Mouse (Mus musculus) subcutaneous adipose tissue, adult 2 months (tissue): ENCODE data around the gene Serpinf1. TPM values are rescaled to one million over a fixed set of nuclear protein-coding genes. Genes with fewer than 3 reads are reported as not detected.

Source experiments
- polyA plus RNA-seq: library from polyadenylated mRNA; depleted of rRNA; stranded (reverse); fragments of >200 nt; gene quantifications from 2 replicates; pipeline ENCODE4 v1.2.3, GENCODE M21; 2012; ENCODE audit warnings: low replicate concordance; rRNA removed

Gene Serpinf1
- polyA plus RNA-seq, result 508 and 625 TPM in 2 replicates

GRCm38 (mm10) chr11:75422013-75422792 lies at the start of gene Serpinf1:
Gene Serpinf1 (minus strand): TSS chr11:75422701.

DNA sequence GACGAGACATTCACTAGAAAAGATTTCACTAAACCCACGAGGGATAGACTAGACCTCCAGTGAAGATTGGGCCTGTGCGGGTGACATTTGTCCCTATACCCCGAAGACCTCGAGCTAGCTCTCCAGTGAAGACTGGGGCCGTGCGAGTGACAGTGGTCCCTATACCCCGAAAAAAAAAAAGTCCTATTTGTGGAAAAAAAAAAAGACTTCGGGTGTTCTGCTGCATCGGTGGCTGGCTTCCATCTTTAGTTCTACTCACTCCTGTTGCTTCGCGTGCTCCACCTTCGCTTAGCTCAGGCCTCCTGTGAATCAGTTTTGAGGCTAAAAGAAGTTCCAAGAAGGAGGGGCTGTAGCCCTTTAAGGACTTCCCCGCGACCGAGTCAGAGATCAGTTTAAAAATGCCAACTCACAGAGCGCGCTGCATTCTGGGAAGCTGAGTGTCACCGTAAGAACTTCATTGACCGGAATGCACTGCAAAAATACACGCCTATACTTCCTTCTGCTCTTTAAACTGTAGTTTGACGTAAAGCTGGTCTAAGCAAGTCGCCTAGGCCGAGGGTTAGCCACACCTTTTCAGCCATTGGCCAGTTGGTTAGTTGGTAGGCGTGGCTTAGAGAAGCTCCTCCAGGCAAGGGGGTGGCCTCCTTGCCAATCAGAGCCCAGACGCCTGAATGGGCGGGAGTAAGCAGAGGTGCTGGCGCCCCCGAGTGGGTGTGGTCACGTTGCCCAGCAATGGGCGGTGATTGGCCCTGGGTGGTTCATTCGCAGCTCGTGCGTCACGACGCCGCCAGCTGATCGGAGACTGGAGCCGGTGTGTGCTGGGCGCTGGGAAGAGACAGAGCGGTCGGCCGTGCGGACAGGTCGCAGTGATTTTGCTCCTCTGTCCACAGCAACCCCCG lies 38.6 kb upstream of the Serpinf1 start, which contains the start of gene Tlcd2:
TSS of gene Tlcd2 (plus strand) at position 872 of the 899 bp plus-strand sequence.

GRCm38 (mm10) chr11:75453991-75454930 lies 31.8 kb upstream of the Serpinf1 start, which contains the start of gene Wdr81:
Gene Wdr81 (minus strand): TSS chr11:75454717.

DNA sequence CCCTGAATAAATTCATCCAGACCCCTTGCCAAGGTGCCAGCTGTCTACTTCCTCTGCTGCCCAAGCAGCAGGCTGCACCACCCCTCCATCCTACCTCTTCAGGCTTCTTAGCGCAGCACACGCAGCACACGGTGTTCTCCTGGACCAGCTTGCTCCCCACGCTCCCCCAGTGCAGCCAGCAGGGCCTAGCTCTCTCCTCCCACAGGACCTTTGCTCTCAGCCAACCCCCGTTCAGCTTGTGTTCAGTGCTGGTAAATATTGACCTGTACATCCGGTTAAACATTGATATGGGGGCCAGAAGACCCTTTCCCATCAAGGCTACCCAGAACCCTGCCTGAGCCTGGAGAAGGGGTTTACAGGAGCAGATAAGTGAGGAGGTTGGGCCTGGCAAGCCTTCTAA lies 16.9 kb upstream of the Serpinf1 start, which contains the start of gene Serpinf2:
TSS of gene Serpinf2 (minus strand) at position 229 of the 400 bp plus-strand sequence.

Other genes starting within 250 kb of the Serpinf1 start
- gene Ovca2, start 243.9 kb downstream of the Serpinf1 start, polyA plus RNA-seq, result 28.9 and 29.4 TPM in 2 replicates
- 35.7 and 67.8 TPM in 2 replicates for gene Dph1, start 231.5 kb downstream of the Serpinf1 start, polyA plus RNA-seq
- 10.6 and 33.3 TPM in 2 replicates for gene Rtn4rl1, start 228.9 kb downstream of the Serpinf1 start, polyA plus RNA-seq
- gene Rpa1, start 74.4 kb downstream of the Serpinf1 start, polyA plus RNA-seq, result 20.4 and 33.2 TPM in 2 replicates
- gene Smyd4, start 74.3 kb downstream of the Serpinf1 start, polyA plus RNA-seq, result 6.0 and 6.2 TPM in 2 replicates
- gene Serpinf2, start 16.9 kb upstream of the Serpinf1 start, polyA plus RNA-seq, result 0.14 and 0.82 TPM in 2 replicates
- 17.4 and 21.8 TPM in 2 replicates for gene Wdr81, start 32.0 kb upstream of the Serpinf1 start, polyA plus RNA-seq
- gene Tlcd2, start 39.0 kb upstream of the Serpinf1 start, polyA plus RNA-seq, result 80.9 and 90.7 TPM in 2 replicates
- 85.9 and 139 TPM in 2 replicates for gene Prpf8, start 64.1 kb upstream of the Serpinf1 start, polyA plus RNA-seq
- gene Rilp, start 87.4 kb upstream of the Serpinf1 start, polyA plus RNA-seq, result 7.7 and 16.1 TPM in 2 replicates
- gene Scarf1, start 90.8 kb upstream of the Serpinf1 start, polyA plus RNA-seq, result 21.1 and 38.3 TPM in 2 replicates
- gene Slc43a2, start 109.0 kb upstream of the Serpinf1 start, polyA plus RNA-seq, result 37.7 and 38.5 TPM in 2 replicates
- 57.4 and 68.5 TPM in 2 replicates for gene Pitpna, start 165.4 kb upstream of the Serpinf1 start, polyA plus RNA-seq
- gene Inpp5k, start 208.3 kb upstream of the Serpinf1 start, polyA plus RNA-seq, result 68.4 and 78.3 TPM in 2 replicates
- 161 and 230 TPM in 2 replicates for gene Myo1c, start 227.8 kb upstream of the Serpinf1 start, polyA plus RNA-seq